Mouse (Mus musculus) kidney, adult 18-20 months (tissue): ENCODE measurements around the gene Ppp1r12b.
"Not testable (repeated sequence)": the region's sequence is repeated elsewhere in the genome, so short reads cannot be mapped to it uniquely, and the experiment has no call there.

ENCODE experiments used
- DNase-seq: peaks from one replicate; pipeline ENCODE4 v3.0.0; 2021

Gene Ppp1r12b

GRCm38 (mm10) chr1:134846295-134846988 is 109.3 kb downstream of the Ppp1r12b start:
- DNase-seq, result no peak

- no peak for DNase-seq
Observed at GRCm38 (mm10) chr1:134843369-134843768, 112.4 kb downstream of the Ppp1r12b start.

GRCm38 (mm10) chr1:134836909-134837480 is 118.7 kb downstream of the Ppp1r12b start:
- no peak for DNase-seq

DNA sequence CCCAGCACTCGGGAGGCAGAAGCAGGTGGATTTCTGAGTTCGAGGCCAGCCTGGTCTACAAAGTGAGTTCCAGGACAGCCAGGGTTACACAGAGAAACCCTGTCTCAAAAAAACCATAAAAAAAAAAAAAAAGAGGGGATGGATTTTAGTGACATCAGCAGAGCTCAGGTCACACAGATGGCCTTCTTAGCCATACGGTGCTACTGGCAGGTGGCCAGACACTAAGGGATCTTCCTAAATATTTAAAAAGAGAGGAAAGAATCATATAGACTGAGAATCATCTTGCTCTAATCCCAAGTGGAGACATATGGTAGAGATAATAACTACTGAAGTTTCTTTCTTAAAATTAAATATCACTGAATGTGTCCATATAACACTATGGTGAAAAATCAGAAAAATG is 124.9 kb downstream of the Ppp1r12b start:
- DNase-seq, result not testable (repeated sequence)

DNA sequence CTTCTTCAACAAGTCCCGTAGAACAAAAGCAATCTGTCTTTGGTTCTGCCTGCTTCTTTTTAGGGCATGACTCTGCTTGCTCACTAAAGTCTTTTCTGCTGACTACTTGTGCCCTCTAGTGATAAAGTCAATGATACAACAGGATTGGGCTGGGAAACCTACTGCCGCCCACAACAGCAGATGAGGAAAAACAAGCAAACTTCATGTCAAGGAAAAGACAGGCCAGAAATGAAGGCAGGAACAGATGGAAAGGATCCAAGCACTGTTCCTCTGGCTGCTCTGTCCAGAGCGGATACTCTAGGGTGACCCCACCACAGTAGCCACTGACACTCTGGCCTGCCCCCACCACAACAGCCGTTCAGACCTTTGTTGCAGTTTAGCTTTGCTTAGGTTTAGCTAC is 126.1 kb downstream of the Ppp1r12b start:
- no peak for DNase-seq

DNA sequence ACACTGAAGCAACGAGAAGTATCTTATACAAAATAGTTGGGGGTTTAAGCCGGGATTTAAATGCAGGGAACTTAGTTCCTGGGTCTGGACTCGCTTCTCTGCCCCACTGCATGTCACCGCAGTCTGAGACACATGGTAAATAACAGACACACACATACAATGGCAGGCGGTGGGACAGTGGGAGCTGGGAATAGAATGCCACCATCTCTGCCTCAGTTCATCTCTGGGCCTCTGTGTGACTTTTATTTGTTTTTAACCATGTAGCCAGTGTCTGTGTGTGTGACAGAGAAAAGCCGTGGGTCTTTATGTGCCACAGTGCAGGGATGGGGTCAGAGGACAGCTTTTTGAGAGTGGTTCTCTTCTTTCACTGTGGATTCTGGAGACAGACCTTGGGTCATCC is 130.8 kb downstream of the Ppp1r12b start:
- DNase-seq, result no peak

DNA sequence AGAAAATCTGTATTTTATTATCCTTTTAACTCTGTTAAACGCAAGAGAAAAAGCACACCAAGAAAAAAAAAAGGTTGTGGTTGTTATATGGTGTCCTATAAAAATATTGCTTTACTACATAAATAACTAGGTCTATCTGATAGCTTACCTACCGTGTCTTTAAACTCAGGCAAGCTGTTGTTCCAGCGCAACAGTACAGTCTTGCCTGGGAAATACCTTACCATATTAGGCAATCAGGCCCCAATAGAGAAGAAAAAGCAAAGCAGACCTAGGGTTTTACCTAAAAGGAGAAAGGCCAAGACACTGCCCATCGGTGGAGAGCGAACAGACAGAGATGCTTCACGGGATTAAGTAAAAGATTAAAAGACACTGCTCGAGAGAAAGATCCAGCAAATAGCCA is 131.9 kb downstream of the Ppp1r12b start:
- no peak for DNase-seq

GRCm38 (mm10) chr1:134823323-134823722 is 132.4 kb downstream of the Ppp1r12b start:
- DNase-seq, result no peak

- no peak for DNase-seq
Observed at GRCm38 (mm10) chr1:134820882-134821281, 134.9 kb downstream of the Ppp1r12b start.

GRCm38 (mm10) chr1:134819196-134819595 is 136.5 kb downstream of the Ppp1r12b start:
- no peak for DNase-seq

GRCm38 (mm10) chr1:134818716-134819115 is 137.0 kb downstream of the Ppp1r12b start:
- no peak for DNase-seq

- DNase-seq, result no peak
Observed at GRCm38 (mm10) chr1:134817916-134818595, 137.7 kb downstream of the Ppp1r12b start.

DNA sequence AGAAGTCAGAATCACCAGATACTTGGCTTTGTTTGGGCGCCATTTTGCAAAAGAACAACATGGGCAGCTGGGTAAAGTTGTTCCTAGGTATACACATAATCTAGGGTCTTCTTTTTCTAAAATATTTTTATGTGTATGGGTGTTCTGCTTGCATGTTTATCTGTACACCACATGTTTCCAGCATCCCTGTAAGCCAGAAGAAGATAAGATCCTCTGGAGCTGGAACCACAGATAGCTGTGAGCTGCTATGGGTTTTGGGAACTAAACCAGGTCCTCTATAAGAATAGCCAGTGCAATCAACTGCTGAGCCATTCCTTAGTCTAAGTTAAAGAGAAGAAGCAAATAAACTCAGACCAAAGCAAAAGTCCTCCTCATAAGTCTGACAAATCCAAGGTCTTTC is 138.6 kb downstream of the Ppp1r12b start:
- DNase-seq, result no peak

GRCm38 (mm10) chr1:134816617-134817016 is 139.1 kb downstream of the Ppp1r12b start:
- peak; percentile 42 for DNase-seq

DNA sequence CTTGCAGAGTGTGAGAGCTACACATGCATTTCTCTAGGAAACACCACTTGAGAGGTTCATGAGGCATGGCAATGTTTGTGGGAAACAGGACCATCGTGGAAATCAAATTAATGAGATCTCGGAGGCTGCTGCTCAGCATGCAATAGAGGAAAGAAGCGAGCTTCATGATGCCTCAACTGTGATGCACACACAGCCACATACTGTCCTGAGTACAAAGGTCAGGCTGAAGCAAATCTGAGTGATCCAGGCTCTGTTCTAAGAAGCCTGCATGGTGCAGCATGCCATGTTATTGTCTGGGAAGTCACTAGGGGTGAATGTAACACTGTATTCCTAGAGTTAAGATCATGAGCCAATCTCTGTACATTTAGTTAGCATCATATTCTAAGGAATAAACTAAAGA is 140.0 kb downstream of the Ppp1r12b start:
- no peak for DNase-seq

DNA sequence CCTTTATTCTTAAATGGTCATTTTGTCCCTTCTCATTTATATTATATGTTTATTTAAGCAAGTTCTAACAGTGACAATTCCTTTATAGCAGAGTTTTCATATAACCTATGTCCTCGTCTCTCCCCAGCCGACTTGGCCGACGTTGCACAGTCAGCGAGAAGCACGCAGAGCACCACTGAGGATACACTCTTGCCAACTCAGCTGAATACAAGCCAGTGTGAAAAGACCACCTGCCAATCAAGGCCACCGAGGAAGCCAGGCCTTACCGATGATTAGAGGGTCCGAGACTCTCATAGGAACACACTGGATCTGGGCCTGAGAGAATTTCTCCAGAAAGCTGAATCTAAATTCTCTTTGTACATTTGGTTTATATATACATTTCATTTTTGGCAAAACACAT is 150.3 kb downstream of the Ppp1r12b start:
- DNase-seq, result no peak

DNA sequence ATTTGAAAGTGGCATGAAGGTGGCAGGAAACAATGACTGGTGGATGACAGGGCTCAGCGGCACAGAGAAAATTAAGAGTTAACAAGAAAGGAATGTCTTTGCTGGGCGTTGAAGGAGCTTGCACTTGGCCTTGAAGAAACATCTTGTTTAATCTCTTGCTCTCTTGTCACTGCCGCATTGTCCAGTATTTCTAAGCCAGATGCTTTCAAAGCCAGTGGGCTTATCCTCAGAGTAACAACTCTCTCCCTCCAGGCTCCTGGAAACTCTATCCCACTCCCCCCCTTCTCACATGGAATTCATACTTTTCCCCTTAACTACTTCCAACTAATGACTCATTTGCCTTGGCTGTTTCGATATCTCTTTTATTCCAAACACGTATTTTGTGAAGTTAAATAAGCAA is 151.4 kb downstream of the Ppp1r12b start:
- DNase-seq, result no peak

- DNase-seq, result peak; percentile 61
Observed at GRCm38 (mm10) chr1:134803286-134804117, 152.2 kb downstream of the Ppp1r12b start.

DNA sequence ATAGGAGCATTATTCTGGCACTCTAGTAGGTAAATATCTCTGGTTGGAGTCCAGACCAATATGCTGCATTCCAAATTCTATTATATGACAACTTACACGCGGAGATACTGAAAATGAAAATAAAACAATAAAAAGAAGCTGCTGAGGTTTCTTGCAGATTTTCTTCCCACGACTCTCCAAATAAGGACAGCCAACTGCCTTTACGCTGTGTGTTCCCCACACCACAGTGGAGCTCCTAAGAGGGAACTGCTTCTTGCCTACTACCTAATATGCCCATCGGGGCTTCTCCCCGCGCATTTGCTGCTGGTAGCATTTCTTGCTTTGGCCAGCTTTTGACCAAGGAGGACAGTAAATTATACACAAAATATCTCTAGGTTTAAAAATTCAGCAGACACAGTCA is 154.0 kb downstream of the Ppp1r12b start:
- DNase-seq, result no peak

DNA sequence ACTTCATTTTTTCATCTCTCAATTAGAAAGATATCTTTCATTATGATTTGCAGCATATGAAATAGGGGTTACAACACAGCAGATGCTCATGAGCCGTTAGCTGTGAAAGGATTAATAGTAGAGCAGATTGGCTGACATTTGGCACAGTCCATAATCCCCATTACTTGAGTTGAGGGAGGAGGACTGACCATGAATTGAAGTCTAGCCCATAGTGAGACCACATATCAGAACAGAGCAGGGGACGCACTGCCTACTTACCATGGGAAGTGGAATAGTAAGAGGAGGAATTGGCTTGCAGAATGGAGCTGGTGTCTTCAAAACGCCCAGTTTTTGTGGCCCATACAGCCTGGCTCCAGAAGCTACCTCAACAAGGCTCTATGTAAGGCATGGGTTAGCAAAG is 159.2 kb downstream of the Ppp1r12b start:
- DNase-seq, result no peak

- DNase-seq, result no peak
Observed at GRCm38 (mm10) chr1:134796076-134796475, 159.7 kb downstream of the Ppp1r12b start.

DNA sequence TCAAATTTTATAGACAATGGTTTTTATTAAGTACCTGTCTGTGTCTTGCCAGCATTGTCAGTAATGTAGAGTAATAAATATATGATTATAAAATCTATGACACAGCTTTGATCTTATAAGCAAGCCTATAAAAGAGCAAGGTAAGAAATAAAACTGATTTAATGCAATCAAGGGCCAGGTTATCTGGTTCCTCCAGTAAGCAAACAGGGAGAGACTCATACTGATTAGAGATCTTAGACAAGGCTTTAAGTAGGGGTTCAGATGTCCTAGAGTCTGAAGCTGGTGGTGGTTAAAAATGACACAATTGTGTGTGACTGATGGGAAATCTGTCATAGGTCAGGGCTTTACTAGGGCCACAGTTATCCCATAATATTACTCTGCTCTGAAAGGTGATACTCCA is 164.3 kb downstream of the Ppp1r12b start:
- DNase-seq, result no peak

DNA sequence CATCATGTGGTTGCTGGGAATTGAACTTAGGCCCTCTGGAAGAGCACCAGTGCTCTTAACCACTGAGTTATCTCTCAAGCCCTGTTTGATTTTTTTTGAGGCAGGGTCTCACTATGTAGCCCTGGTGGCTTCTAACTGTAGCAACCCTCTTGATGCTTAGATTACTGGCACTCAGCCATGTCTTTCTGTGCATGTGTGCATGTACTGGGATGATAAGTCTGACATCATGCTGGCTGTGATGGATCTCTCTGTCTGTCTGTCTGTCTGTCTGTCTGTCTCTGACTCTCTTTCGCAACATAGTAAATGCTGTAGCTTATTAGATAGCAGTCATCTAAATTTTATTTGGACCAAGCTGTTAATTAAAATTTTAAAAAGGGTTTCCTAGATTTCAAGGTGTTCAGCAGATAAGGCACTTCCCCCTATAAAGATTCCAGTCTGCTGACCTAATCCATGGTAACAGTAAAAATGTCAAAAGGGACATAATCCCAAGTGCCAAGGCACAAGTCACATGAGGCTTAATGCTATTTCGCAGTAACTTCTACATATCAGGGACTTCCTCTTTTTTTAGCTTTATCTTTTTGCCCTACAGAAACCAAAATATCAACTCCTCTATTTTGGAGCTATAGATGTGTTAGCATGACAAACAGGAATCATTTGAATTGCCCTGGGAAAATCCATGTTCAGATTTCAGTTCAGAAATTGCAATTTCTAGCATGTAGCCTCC is 164.9 kb downstream of the Ppp1r12b start:
- no peak for DNase-seq
